Mouse (Mus musculus): ENCODE measurements at regions not wholly inside any gene's neighbourhood (a gene's known extent, or its start where the extent isn't known, plus 50 kb on each side); places are given as distances from the start of the nearest gene placed in this dataset.

- no peak for TF ChIP-seq CTCF (IDR thresholded peaks at IDR 0.05; ENCODE audit: extremely low read depth, insufficient read length, insufficient replicate concordance, low read depth, low read length)
- TF ChIP-seq POLR2A (IDR thresholded peaks at IDR 0.05; ENCODE audit: low read depth, low read length), result no peak
- Histone ChIP-seq H3K36me3 (ENCODE audit: control insufficient read depth, insufficient read depth, low read length) (no peaks in the 10 kb centered on the region), H3K27me3 (ENCODE audit: control insufficient read depth, insufficient read depth, low read length) (no peaks in the 10 kb centered on the region), H3K27ac (ENCODE audit: insufficient read depth, low read depth, low read length) (no peak overlapping the region), H3K4me3 (ENCODE audit: low read depth, low read length) (no peak overlapping the region), H3K4me1 (ENCODE audit: control insufficient read depth, insufficient read depth, insufficient read length, low read length) (no peaks in the 10 kb centered on the region)
- WGBS, result 78% methylated on average over 6 of the region's 6 CpGs
Measured at GRCm38 (mm10) chr3:15223266-15223665, 108.8 kb downstream of the Gm9733 start.

GRCm38 (mm10) chr3:15224452-15224851 lies 107.7 kb downstream of the Gm9733 start:
- TF ChIP-seq POLR2A (IDR thresholded peaks at IDR 0.05; ENCODE audit: low read depth, low read length), result no peak
- TF ChIP-seq CTCF (IDR thresholded peaks at IDR 0.05; ENCODE audit: extremely low read depth, insufficient read length, insufficient replicate concordance, low read depth, low read length), result no peak
- Histone ChIP-seq H3K4me3 (ENCODE audit: low read depth, low read length) (no peak overlapping the region), H3K27me3 (ENCODE audit: control insufficient read depth, insufficient read depth, low read length) (no peaks in the 10 kb centered on the region), H3K4me1 (ENCODE audit: control insufficient read depth, insufficient read depth, insufficient read length, low read length) (no peaks in the 10 kb centered on the region), H3K36me3 (ENCODE audit: control insufficient read depth, insufficient read depth, low read length) (no peaks in the 10 kb centered on the region), H3K27ac (ENCODE audit: insufficient read depth, low read depth, low read length) (no peak overlapping the region)
- WGBS, result 38% methylated on average over 1 of the region's 1 CpGs

GRCm38 (mm10) chr3:15228641-15229040 lies 103.5 kb downstream of the Gm9733 start:
- H3K4me3 ChIP-seq (ENCODE audit: low read depth, low read length), result no peak overlapping the region
- no peak overlapping the region for H3K27ac ChIP-seq (ENCODE audit: insufficient read depth, low read depth, low read length)
- no peaks in the 10 kb centered on the region for H3K4me1 ChIP-seq (ENCODE audit: control insufficient read depth, insufficient read depth, insufficient read length, low read length)
- WGBS, result 78% methylated on average over 2 of the region's 2 CpGs
- H3K27me3 ChIP-seq (ENCODE audit: control insufficient read depth, insufficient read depth, low read length), result no peaks in the 10 kb centered on the region
- H3K36me3 ChIP-seq (ENCODE audit: control insufficient read depth, insufficient read depth, low read length), result no peaks in the 10 kb centered on the region
- no peak for TF ChIP-seq POLR2A (IDR thresholded peaks at IDR 0.05; ENCODE audit: low read depth, low read length)
- no peak for TF ChIP-seq CTCF (IDR thresholded peaks at IDR 0.05; ENCODE audit: extremely low read depth, insufficient read length, insufficient replicate concordance, low read depth, low read length)

- no peaks in the 10 kb centered on the region for H3K27me3 ChIP-seq (ENCODE audit: control insufficient read depth, insufficient read depth, low read length)
- no peaks in the 10 kb centered on the region for H3K4me1 ChIP-seq (ENCODE audit: control insufficient read depth, insufficient read depth, insufficient read length, low read length)
- TF ChIP-seq POLR2A (IDR thresholded peaks at IDR 0.05; ENCODE audit: low read depth, low read length), result no peak
- TF ChIP-seq CTCF (IDR thresholded peaks at IDR 0.05; ENCODE audit: extremely low read depth, insufficient read length, insufficient replicate concordance, low read depth, low read length), result no peak
- no peaks in the 10 kb centered on the region for H3K36me3 ChIP-seq (ENCODE audit: control insufficient read depth, insufficient read depth, low read length)
- no peak overlapping the region for H3K4me3 ChIP-seq (ENCODE audit: low read depth, low read length)
- no peak overlapping the region for H3K27ac ChIP-seq (ENCODE audit: insufficient read depth, low read depth, low read length)
- WGBS, result 75% methylated on average over 6 of the region's 6 CpGs
Measured at GRCm38 (mm10) chr3:15230204-15230603, 101.9 kb downstream of the Gm9733 start.

GRCm38 (mm10) chr3:15231433-15231832 lies 100.7 kb downstream of the Gm9733 start:
- no peak for TF ChIP-seq CTCF (IDR thresholded peaks at IDR 0.05; ENCODE audit: extremely low read depth, insufficient read length, insufficient replicate concordance, low read depth, low read length)
- no peak for TF ChIP-seq POLR2A (IDR thresholded peaks at IDR 0.05; ENCODE audit: low read depth, low read length)
- WGBS, result 53% methylated on average over 3 of the region's 3 CpGs
- H3K4me1 ChIP-seq (ENCODE audit: control insufficient read depth, insufficient read depth, insufficient read length, low read length), result no peaks in the 10 kb centered on the region
- no peaks in the 10 kb centered on the region for H3K27me3 ChIP-seq (ENCODE audit: control insufficient read depth, insufficient read depth, low read length)
- H3K4me3 ChIP-seq (ENCODE audit: low read depth, low read length), result no peak overlapping the region
- no peak overlapping the region for H3K27ac ChIP-seq (ENCODE audit: insufficient read depth, low read depth, low read length)
- H3K36me3 ChIP-seq (ENCODE audit: control insufficient read depth, insufficient read depth, low read length), result no peaks in the 10 kb centered on the region

GRCm38 (mm10) chr3:15237817-15238432 lies 94.2 kb downstream of the Gm9733 start:
- H3K27me3 ChIP-seq (ENCODE audit: control insufficient read depth, insufficient read depth, low read length), result no peaks in the 10 kb centered on the region
- no peaks in the 10 kb centered on the region for H3K36me3 ChIP-seq (ENCODE audit: control insufficient read depth, insufficient read depth, low read length)
- WGBS, result 64% methylated on average over 5 of the region's 5 CpGs
- no peak for TF ChIP-seq CTCF (IDR thresholded peaks at IDR 0.05; ENCODE audit: extremely low read depth, insufficient read length, insufficient replicate concordance, low read depth, low read length)
- no peak for TF ChIP-seq POLR2A (IDR thresholded peaks at IDR 0.05; ENCODE audit: low read depth, low read length)
- no peak overlapping the region for H3K27ac ChIP-seq (ENCODE audit: insufficient read depth, low read depth, low read length)
- H3K4me3 ChIP-seq (ENCODE audit: low read depth, low read length), result no peak overlapping the region
- H3K4me1 ChIP-seq (ENCODE audit: control insufficient read depth, insufficient read depth, insufficient read length, low read length), result no peaks in the 10 kb centered on the region

GRCm38 (mm10) chr3:15242388-15242787 lies 89.7 kb downstream of the Gm9733 start:
- H3K4me1 ChIP-seq (ENCODE audit: control insufficient read depth, insufficient read depth, insufficient read length, low read length), result no peaks in the 10 kb centered on the region
- no peaks in the 10 kb centered on the region for H3K27me3 ChIP-seq (ENCODE audit: control insufficient read depth, insufficient read depth, low read length)
- H3K4me3 ChIP-seq (ENCODE audit: low read depth, low read length), result no peak overlapping the region
- TF ChIP-seq POLR2A (IDR thresholded peaks at IDR 0.05; ENCODE audit: low read depth, low read length) (no peak), CTCF (IDR thresholded peaks at IDR 0.05; ENCODE audit: extremely low read depth, insufficient read length, insufficient replicate concordance, low read depth, low read length) (no peak)
- H3K36me3 ChIP-seq (ENCODE audit: control insufficient read depth, insufficient read depth, low read length), result no peaks in the 10 kb centered on the region
- no peak overlapping the region for H3K27ac ChIP-seq (ENCODE audit: insufficient read depth, low read depth, low read length)

All from small intestine, adult 2 months (tissue).